ENCODE assay signal across 12 mouse cellular contexts in genomic region chr9:98061646-98062045, GRCm38 (mm10). TPM values are rescaled to one million over a fixed set of nuclear protein-coding genes. Genes with fewer than 3 reads are reported as not detected.
"Had no signal": no experiment of that assay in that cellular context is flagged by ENCODE, and none has a peak within 500 bp of the region (broad histone marks: within the 10 kb centered on the region; RNA-seq: fewer than 3 reads in every experiment).

No protein-coding gene starts in this region.

- ATAC-seq: liver, postnatal 0 days had no signal

- DNase-seq: kidney, adult 8-10 months; kidney, postnatal 25 days; layer of hippocampus, adult 9-11 months; liver; liver, embryonic 13.5 days; liver, postnatal 0 days; lung, postnatal 36 days; midbrain, embryonic 14.5 days; right cerebral cortex, adult 18-20 months; thymus, adult 18-20 months; thymus, postnatal 14 days had no signal

RNA-seq across cellular contexts. Expression of gene Clstn2, which starts 28.7 kb away (rescaled TPM):
- total RNA-seq: megakaryocyte progenitor cell, adult 5-6 weeks had no signal
